Mouse (Mus musculus): ENCODE measurements around the gene Cnot2. TPM values are rescaled to one million over a fixed set of nuclear protein-coding genes. Genes with fewer than 3 reads are reported as not detected.
A peak's percentile ranks its signal among the peaks of the same experiment; 100 is the strongest.

Cnot2 gene
- polyA plus RNA-seq, 1 experiment from 2014 or later: 121 TPM

GRCm38 (mm10) chr10:116480988-116481387, 100.3 kb downstream of the Cnot2 start:
- Histone ChIP-seq H3K4me2 (replicated peaks; ENCODE audit: low read depth, low read length) (no peak overlapping the region), H3K27ac (ENCODE audit: low read depth, low read length) (no peak overlapping the region), H3K9me3 (ENCODE audit: control insufficient read depth, low read length) (no peaks in the 10 kb centered on the region), H3K9ac (ENCODE audit: low read depth, low read length) (no peak overlapping the region), H3K4me3 (ENCODE audit: low read length) (no peak overlapping the region), H3K36me3 (ENCODE audit: control insufficient read depth, insufficient read depth, low read length) (peaks cover 29% of the 10 kb centered on the region), H3K27me3 (ENCODE audit: control insufficient read depth, insufficient read depth, low read length) (no peaks in the 10 kb centered on the region), H3K4me1 (ENCODE audit: control insufficient read depth, insufficient read depth, low read length) (no peaks in the 10 kb centered on the region)
- 95% methylated on average over 5 of the region's 5 CpGs for whole genome bisulfite sequencing
- ATAC-seq (ENCODE audit: low FRiP score, low TSS enrichment): no peak

GRCm38 (mm10) chr10:116476559-116476958, 104.8 kb downstream of the Cnot2 start:
- no peaks in the 10 kb centered on the region for H3K9me3 ChIP-seq (ENCODE audit: control insufficient read depth, low read length)
- WGBS: 91% methylated on average over 3 of the region's 3 CpGs
- H3K9ac ChIP-seq (ENCODE audit: low read depth, low read length): no peak overlapping the region
- H3K4me2 ChIP-seq (replicated peaks; ENCODE audit: low read depth, low read length): no peak overlapping the region
- peaks cover 7% of the 10 kb centered on the region; the same call in 1 of the 2 replicates for H3K4me1 ChIP-seq (ENCODE audit: control insufficient read depth, insufficient read depth, low read length)
- no peak for ATAC-seq (ENCODE audit: low FRiP score, low TSS enrichment)
- H3K36me3 ChIP-seq (ENCODE audit: control insufficient read depth, insufficient read depth, low read length): no peaks in the 10 kb centered on the region
- no peak overlapping the region for H3K27ac ChIP-seq (ENCODE audit: low read depth, low read length)
- no peaks in the 10 kb centered on the region for H3K27me3 ChIP-seq (ENCODE audit: control insufficient read depth, insufficient read depth, low read length)
- H3K4me3 ChIP-seq (ENCODE audit: low read length): no peak overlapping the region

- no peak overlapping the region for H3K9ac ChIP-seq (ENCODE audit: low read depth, low read length)
- WGBS: 49% methylated on average over 6 of the region's 6 CpGs
- no peak overlapping the region for H3K4me2 ChIP-seq (replicated peaks; ENCODE audit: low read depth, low read length)
- no peak overlapping the region for H3K27ac ChIP-seq (ENCODE audit: low read depth, low read length)
- H3K4me1 ChIP-seq (ENCODE audit: control insufficient read depth, insufficient read depth, low read length): peaks cover 7% of the 10 kb centered on the region; the same call in 1 of the 2 replicates
- no peaks in the 10 kb centered on the region for H3K9me3 ChIP-seq (ENCODE audit: control insufficient read depth, low read length)
- no peaks in the 10 kb centered on the region for H3K27me3 ChIP-seq (ENCODE audit: control insufficient read depth, insufficient read depth, low read length)
- no peak overlapping the region for H3K4me3 ChIP-seq (ENCODE audit: low read length)
- no peaks in the 10 kb centered on the region for H3K36me3 ChIP-seq (ENCODE audit: control insufficient read depth, insufficient read depth, low read length)
- no peak for ATAC-seq (ENCODE audit: low FRiP score, low TSS enrichment)
Observed at GRCm38 (mm10) chr10:116475725-116476124, 105.6 kb downstream of the Cnot2 start.

GRCm38 (mm10) chr10:116473759-116474549, 107.4 kb downstream of the Cnot2 start, which contains the start of gene Kcnmb4:
Gene Kcnmb4 (minus strand): TSS chr10:116473878.
- WGBS: under 1% methylated on average over 74 of the region's 92 CpGs
- peak within 1 kb of the TSS; percentile 76 for H3K9ac ChIP-seq (ENCODE audit: low read depth, low read length)
- peak; percentile 86 for ATAC-seq (ENCODE audit: low FRiP score, low TSS enrichment)
- H3K4me2 ChIP-seq (replicated peaks; ENCODE audit: low read depth, low read length): peak within 1 kb of the TSS; percentile 95
- H3K9me3 ChIP-seq (ENCODE audit: control insufficient read depth, low read length): no peaks in the 10 kb centered on the region
- no peaks in the 10 kb centered on the region for H3K27me3 ChIP-seq (ENCODE audit: control insufficient read depth, insufficient read depth, low read length)
- H3K27ac ChIP-seq (ENCODE audit: low read depth, low read length): peak within 1 kb of the TSS; percentile 19; the same call in 1 of the 2 replicates
- H3K4me1 ChIP-seq (ENCODE audit: control insufficient read depth, insufficient read depth, low read length): peaks cover 7% of the 10 kb centered on the region; the same call in 1 of the 2 replicates
- no peaks in the 10 kb centered on the region for H3K36me3 ChIP-seq (ENCODE audit: control insufficient read depth, insufficient read depth, low read length)
- peak within 1 kb of the TSS; percentile 68 for H3K4me3 ChIP-seq (ENCODE audit: low read length)

DNA sequence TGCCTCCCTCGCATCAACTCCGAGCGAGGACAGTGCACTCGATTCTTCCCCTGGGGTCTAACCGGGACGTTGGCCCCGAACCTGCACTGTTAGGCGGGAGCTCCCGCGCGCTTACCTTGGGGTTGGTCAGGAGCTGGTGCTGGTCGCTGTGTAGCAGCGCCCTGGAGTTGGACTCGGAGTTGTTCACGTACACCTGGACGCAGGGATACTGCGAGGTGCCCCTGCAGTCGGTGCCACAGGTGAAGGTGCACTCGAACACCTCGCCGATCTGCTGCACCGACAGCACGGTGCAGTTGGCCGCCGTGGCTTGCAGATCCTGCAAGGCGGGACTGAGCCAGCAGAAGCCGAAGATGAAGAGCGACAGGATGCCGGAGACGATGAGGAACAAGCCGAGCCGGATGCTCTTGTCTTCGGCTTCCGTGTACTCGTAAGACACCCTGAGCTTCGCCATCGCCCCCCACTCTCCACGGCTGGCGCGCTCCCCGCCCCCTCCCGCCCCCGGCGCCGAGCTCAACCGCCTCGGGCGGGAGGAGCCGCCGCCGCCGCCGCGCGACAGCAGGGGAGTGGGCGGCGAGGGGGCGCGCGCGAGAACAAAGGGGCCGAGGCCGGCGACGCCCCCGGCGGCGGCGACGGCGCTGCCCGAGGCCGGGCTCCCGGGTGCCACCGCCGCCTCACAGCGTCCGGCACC, 108.1 kb downstream of the Cnot2 start:
- H3K4me3 ChIP-seq (ENCODE audit: low read length): peak overlapping the region; percentile 68
- peak overlapping the region; percentile 19; the same call in 1 of the 2 replicates for H3K27ac ChIP-seq (ENCODE audit: low read depth, low read length)
- ATAC-seq (ENCODE audit: low FRiP score, low TSS enrichment): peak; percentile 76
- H3K9me3 ChIP-seq (ENCODE audit: control insufficient read depth, low read length): no peaks in the 10 kb centered on the region
- H3K4me2 ChIP-seq (replicated peaks; ENCODE audit: low read depth, low read length): peak overlapping the region; percentile 95
- H3K27me3 ChIP-seq (ENCODE audit: control insufficient read depth, insufficient read depth, low read length): no peaks in the 10 kb centered on the region
- peak overlapping the region; percentile 76 for H3K9ac ChIP-seq (ENCODE audit: low read depth, low read length)
- WGBS: under 1% methylated on average over 57 of the region's 78 CpGs
- H3K4me1 ChIP-seq (ENCODE audit: control insufficient read depth, insufficient read depth, low read length): peaks cover 7% of the 10 kb centered on the region; the same call in 1 of the 2 replicates
- H3K36me3 ChIP-seq (ENCODE audit: control insufficient read depth, insufficient read depth, low read length): no peaks in the 10 kb centered on the region

- H3K36me3 ChIP-seq (ENCODE audit: control insufficient read depth, insufficient read depth, low read length): no peaks in the 10 kb centered on the region
- H3K9ac ChIP-seq (ENCODE audit: low read depth, low read length): peak overlapping the region; percentile 76; the same call in 1 of the 2 replicates
- H3K4me2 ChIP-seq (replicated peaks; ENCODE audit: low read depth, low read length): peak overlapping the region; percentile 95
- 9% methylated on average over 5 of the region's 5 CpGs for WGBS
- H3K27me3 ChIP-seq (ENCODE audit: control insufficient read depth, insufficient read depth, low read length): no peaks in the 10 kb centered on the region
- H3K4me3 ChIP-seq (ENCODE audit: low read length): peak overlapping the region; percentile 68
- H3K4me1 ChIP-seq (ENCODE audit: control insufficient read depth, insufficient read depth, low read length): peaks cover 7% of the 10 kb centered on the region; the same call in 1 of the 2 replicates
- no peak overlapping the region for H3K27ac ChIP-seq (ENCODE audit: low read depth, low read length)
- no peak for ATAC-seq (ENCODE audit: low FRiP score, low TSS enrichment)
- no peaks in the 10 kb centered on the region for H3K9me3 ChIP-seq (ENCODE audit: control insufficient read depth, low read length)
Observed at GRCm38 (mm10) chr10:116472579-116472978, 108.7 kb downstream of the Cnot2 start.

DNA sequence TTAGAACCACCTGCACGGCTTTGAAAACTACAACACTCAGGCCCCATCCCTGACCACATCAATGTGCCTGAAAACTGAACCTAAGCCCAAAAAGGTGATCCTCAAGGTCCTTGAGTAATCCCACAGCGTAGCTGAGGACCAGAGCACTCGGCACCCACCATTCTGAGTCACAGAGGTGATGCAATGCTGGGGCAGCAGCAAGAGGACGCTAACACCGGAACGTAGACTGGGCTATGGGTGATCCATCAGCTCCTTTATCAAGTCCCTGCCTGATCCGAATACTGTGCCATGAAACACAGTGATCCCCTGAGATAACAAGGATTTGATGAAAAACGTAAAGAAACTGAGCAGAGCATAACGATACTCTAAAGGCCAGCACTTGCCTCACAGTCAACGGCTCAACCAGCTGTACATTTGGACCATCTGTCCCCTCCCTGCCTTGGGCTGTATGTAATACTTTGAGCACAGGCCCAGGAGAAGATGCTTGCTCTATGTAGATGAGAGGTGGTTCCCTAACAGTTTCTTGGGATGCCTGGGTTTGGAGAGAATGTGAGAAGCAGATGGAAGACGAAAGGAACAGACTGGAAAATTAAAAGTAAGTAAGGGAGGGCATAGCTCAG, 110.9 kb downstream of the Cnot2 start:
- Histone ChIP-seq H3K4me2 (replicated peaks; ENCODE audit: low read depth, low read length) (no peak overlapping the region), H3K9ac (ENCODE audit: low read depth, low read length) (no peak overlapping the region), H3K27me3 (ENCODE audit: control insufficient read depth, insufficient read depth, low read length) (no peaks in the 10 kb centered on the region), H3K9me3 (ENCODE audit: control insufficient read depth, low read length) (no peaks in the 10 kb centered on the region), H3K36me3 (ENCODE audit: control insufficient read depth, insufficient read depth, low read length) (no peaks in the 10 kb centered on the region), H3K4me3 (ENCODE audit: low read length) (no peak overlapping the region), H3K4me1 (ENCODE audit: control insufficient read depth, insufficient read depth, low read length) (peaks cover 7% of the 10 kb centered on the region; the same call in 1 of the 2 replicates), H3K27ac (ENCODE audit: low read depth, low read length) (no peak overlapping the region)
- ATAC-seq (ENCODE audit: low FRiP score, low TSS enrichment): no peak
- WGBS: 88% methylated on average over 11 of the region's 11 CpGs

DNA sequence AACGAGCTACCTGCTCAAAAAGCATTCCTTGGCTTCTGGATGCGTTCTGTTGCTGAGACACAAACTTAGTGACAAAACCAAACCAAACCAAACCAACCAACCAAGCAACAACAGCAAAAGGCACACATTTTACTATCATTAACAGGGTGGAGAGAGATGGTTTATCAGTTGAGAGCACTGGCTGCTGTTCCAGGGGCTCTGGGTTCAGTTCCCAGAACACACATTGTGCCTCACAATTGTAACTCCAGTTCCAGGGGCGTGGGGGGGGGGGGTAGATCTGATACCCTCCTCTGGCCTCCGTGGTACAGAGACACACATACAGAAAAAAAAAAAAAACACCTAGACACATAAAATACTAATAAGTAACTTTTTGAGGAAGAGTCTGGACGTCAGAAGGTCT, 113.2 kb downstream of the Cnot2 start:
- ATAC-seq (ENCODE audit: low FRiP score, low TSS enrichment): no peak
- H3K4me1 ChIP-seq (ENCODE audit: control insufficient read depth, insufficient read depth, low read length): peaks cover 7% of the 10 kb centered on the region; the same call in 1 of the 2 replicates
- no peak overlapping the region for H3K9ac ChIP-seq (ENCODE audit: low read depth, low read length)
- H3K36me3 ChIP-seq (ENCODE audit: control insufficient read depth, insufficient read depth, low read length): no peaks in the 10 kb centered on the region
- WGBS: 81% methylated on average over 5 of the region's 5 CpGs
- H3K4me2 ChIP-seq (replicated peaks; ENCODE audit: low read depth, low read length): no peak overlapping the region
- no peak overlapping the region for H3K27ac ChIP-seq (ENCODE audit: low read depth, low read length)
- H3K9me3 ChIP-seq (ENCODE audit: control insufficient read depth, low read length): no peaks in the 10 kb centered on the region
- H3K27me3 ChIP-seq (ENCODE audit: control insufficient read depth, insufficient read depth, low read length): no peaks in the 10 kb centered on the region
- H3K4me3 ChIP-seq (ENCODE audit: low read length): no peak overlapping the region
